Mouse (Mus musculus) ES-E14 (cell line): ENCODE data around the gene Arglu1. TPM values are rescaled to one million over a fixed set of nuclear protein-coding genes. Genes with fewer than 3 reads are reported as not detected.
A peak's percentile ranks its signal among the peaks of the same experiment; 100 is the strongest.

Source experiments
- DNase-seq: peaks from one replicate; pipeline ENCODE4 v3.0.0-alpha.2; 2013; ENCODE audit warnings: low read depth, low spot score
- H3K27ac ChIP-seq: 2 replicates; pipeline ENCODE4 v1.5.1; 2012; ENCODE audit warnings: low read depth, mild to moderate bottlenecking, low read length, moderate library complexity, mixed read lengths; ENCODE audit not compliant: poor library complexity, insufficient read depth, severe bottlenecking
- H3K36me3 ChIP-seq: 2 replicates; pipeline ENCODE4 v1.6.1; 2012; ENCODE audit warnings: mild to moderate bottlenecking, low read length, moderate library complexity, mixed read lengths; ENCODE audit not compliant: control insufficient read depth, poor library complexity, insufficient read depth, severe bottlenecking
- H3K4me1 ChIP-seq, 2 experiments: fragments of 150-350 bp in 1 of 2; sonication (generic) in 1 of 2; 2 replicates each; pipeline ENCODE4 v1.6.1; 2012; ENCODE audit warnings: low read length in 2 of 2, mild to moderate bottlenecking in 1 of 2, mixed read lengths in 1 of 2; ENCODE audit not compliant: control insufficient read depth in 2 of 2, insufficient read depth in 2 of 2, poor library complexity in 1 of 2
- H3K4me3 ChIP-seq, 2 experiments: fragments of 150-350 bp in 1 of 2; sonication (generic) in 1 of 2; 2 replicates each; pipeline ENCODE4 v1.5.1; 2012; ENCODE audit warnings: low read length in 2 of 2, low read depth in 1 of 2, mild to moderate bottlenecking in 1 of 2, mixed read lengths in 1 of 2; ENCODE audit not compliant: insufficient read depth in 1 of 2, poor library complexity in 1 of 2, severe bottlenecking in 1 of 2
- H3K9ac ChIP-seq: 2 replicates; pipeline ENCODE4 v1.6.1; 2012; ENCODE audit warnings: low read depth, mild to moderate bottlenecking, low read length, mixed read lengths; ENCODE audit not compliant: poor library complexity, insufficient read depth, severe bottlenecking
- H3K9me3 ChIP-seq: fragments of 150-350 bp; sonication (generic); 2 replicates; pipeline ENCODE4 v1.6.1; 2012; ENCODE audit warnings: low read depth, mild to moderate bottlenecking, low read length; ENCODE audit not compliant: control insufficient read depth, insufficient read depth
- CHD2 ChIP-seq: IDR thresholded peaks from 2 replicates; pipeline ENCODE4 v1.6.1; 2014; ENCODE audit warnings: mild to moderate bottlenecking, low read depth, low read length, inconsistent platforms
- HCFC1 ChIP-seq: IDR thresholded peaks from 2 replicates; pipeline ENCODE4 v1.6.1; 2012; ENCODE audit warnings: low read length, inconsistent platforms, borderline replicate concordance; ENCODE audit not compliant: insufficient read depth
- MAFK ChIP-seq: IDR thresholded peaks from 2 replicates; pipeline ENCODE4 v1.6.1; 2014; ENCODE audit warnings: mild to moderate bottlenecking, low read depth, low read length, inconsistent platforms; ENCODE audit not compliant: insufficient read depth
- ZC3H11A ChIP-seq: IDR thresholded peaks from 2 replicates; pipeline ENCODE4 v1.6.1; 2012; ENCODE audit warnings: low read depth, mild to moderate bottlenecking, inconsistent platforms, low read length, borderline replicate concordance
- ZNF384 ChIP-seq: IDR thresholded peaks from 2 replicates; pipeline ENCODE4 v1.6.1; 2012; ENCODE audit warnings: low read depth, low read length, inconsistent platforms
- in situ Hi-C, 2 experiments: fragments of 600-800 bp; cut with MboI; formaldehyde crosslinking; loops; one replicate each; pipeline ENCODE4 v1.15.1; 2025; ENCODE audit warnings: low sequenced_read_pairs in 2 of 2, inconsistent platforms in 1 of 2; ENCODE audit not compliant: unreplicated experiment in 2 of 2
- total RNA-seq: library from RNA; depleted of rRNA; stranded (reverse); fragments of 300-350 nt; gene quantifications from 2 replicates; pipeline ENCODE4 v1.2.3, GENCODE M21; 2012; rRNA removed

The Arglu1 gene
- total RNA-seq, 1 experiment, result 75.9 TPM

DNA sequence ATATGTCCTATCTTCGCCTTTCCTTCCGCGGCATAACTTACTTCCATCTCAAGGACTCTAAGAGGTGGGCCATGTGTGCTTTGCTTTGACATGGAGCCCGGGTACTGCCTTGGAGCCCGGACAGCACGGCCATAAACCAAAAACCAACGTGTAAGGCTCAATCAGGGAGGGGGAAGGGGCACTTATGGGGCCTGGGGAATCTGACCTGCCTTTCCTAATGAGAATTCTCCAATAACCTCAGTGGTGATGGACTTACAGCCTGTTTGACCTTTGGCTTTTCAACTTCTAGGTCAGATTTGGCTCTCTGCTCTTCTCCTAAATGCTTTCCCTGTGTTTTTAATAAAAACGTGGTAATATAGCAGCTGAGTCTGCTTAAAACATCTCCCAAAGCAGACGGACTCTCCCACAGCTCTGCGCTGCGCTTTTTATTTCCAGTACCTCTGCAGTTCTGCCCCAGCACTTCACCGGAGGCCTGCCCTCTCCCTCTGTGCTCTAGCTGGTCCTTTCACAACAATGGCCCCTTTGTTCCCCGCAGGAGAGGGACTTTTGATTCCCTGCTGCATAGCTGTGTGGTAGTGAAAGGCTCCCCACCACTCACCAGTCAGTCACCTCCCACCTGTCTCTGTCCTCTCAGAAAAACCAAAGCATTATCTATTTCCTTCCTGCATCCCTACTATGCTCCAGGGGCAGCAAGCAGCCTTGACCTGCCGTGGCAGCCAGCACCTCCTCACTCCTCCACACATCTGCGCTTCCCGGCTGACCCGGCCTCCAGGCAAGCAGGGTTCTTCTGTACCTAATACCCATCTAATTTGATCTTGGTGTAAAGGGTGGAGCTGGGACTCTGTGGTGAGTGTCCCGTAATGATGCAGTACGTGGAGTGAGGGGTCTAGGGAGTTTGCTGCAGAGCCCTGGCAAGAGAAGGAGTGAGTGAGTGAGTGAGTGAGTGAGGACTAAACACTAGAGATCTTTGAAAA is 70.8 kb downstream of the Arglu1 start:
- H3K9me3 ChIP-seq, result no peaks in the 10 kb centered on the region
- H3K4me1 ChIP-seq, result peaks cover 2 to 14% of the 10 kb centered on the region in 2 experiments; a peak in 2 of 4 replicates
- no peak overlapping the region for H3K9ac ChIP-seq
- no peak overlapping the region for H3K27ac ChIP-seq
- TF ChIP-seq ZNF384 (no peak), ZC3H11A (no peak), MAFK (no peak), CHD2 (no peak), HCFC1 (no peak)
- H3K4me3 ChIP-seq, result peak overlapping the region; percentile 40 to 42; a peak in 3 of 4 replicates
- peak; percentile 28 for DNase-seq
- H3K36me3 ChIP-seq, result peaks cover 3% of the 10 kb centered on the region; the same call in 1 of the 2 replicates
- in situ Hi-C loops, result no loop called here

Other genes with a start within 250 kb of the Arglu1 start
- gene Efnb2, start 29.3 kb downstream of the Arglu1 start, total RNA-seq, result 30.6 and 33.4 TPM in 2 replicates